Mouse (Mus musculus): ENCODE results near the gene Neil3. TPM values are rescaled to one million over a fixed set of nuclear protein-coding genes. Genes with fewer than 3 reads are reported as not detected.

Gene Neil3
- polyA plus RNA-seq, 1 experiment = 11.6 TPM

DNA sequence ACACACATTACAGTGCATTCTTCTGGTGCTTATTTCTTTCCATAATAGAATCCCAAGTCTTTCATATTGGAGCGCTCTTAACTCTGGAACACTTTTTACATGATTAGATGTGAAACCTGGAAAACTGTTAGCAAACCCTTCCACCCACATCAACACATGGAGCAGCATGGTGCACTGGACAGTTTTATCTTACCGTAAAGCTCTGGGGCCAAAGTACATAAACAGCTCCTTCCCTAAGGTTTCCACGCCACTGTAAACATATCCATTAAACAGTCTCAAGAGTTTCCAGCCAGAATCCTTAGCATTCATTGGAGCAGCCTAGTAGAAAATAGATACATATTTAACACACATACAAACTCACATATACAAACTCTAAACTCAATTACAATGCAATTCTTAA lies 15.4 kb downstream of the Neil3 start:
- H3K4me1 ChIP-seq (replicated peaks; ENCODE audit: control insufficient read depth, insufficient read depth, low read length) = no peaks in the 10 kb centered on the region
- no peak overlapping the region for H3K27ac ChIP-seq (ENCODE audit: control insufficient read depth, insufficient read depth, low read length)
- H3K27me3 ChIP-seq (ENCODE audit: control insufficient read depth, insufficient read depth, low read length) = no peaks in the 10 kb centered on the region
- 0 out of 2 replicates have a peak, but pooled peaks cover 5% of the 10 kb centered on the region for H3K36me3 ChIP-seq (ENCODE audit: control insufficient read depth, insufficient read depth, low read length)
- TF ChIP-seq CTCF (IDR thresholded peaks at IDR 0.05; ENCODE audit: borderline replicate concordance, control insufficient read depth, extremely low read depth, insufficient read depth, low read length, poor library complexity) (no peak), POLR2A (IDR thresholded peaks at IDR 0.05; ENCODE audit: control insufficient read depth, extremely low read depth, insufficient read depth, low read length, poor library complexity) (no peak)
- no peak for DNase-seq
- 98% methylated on average over 3 of the region's 3 CpGs for WGBS
- H3K4me3 ChIP-seq (ENCODE audit: control insufficient read depth, insufficient read depth, low read length) = no peak overlapping the region

DNA sequence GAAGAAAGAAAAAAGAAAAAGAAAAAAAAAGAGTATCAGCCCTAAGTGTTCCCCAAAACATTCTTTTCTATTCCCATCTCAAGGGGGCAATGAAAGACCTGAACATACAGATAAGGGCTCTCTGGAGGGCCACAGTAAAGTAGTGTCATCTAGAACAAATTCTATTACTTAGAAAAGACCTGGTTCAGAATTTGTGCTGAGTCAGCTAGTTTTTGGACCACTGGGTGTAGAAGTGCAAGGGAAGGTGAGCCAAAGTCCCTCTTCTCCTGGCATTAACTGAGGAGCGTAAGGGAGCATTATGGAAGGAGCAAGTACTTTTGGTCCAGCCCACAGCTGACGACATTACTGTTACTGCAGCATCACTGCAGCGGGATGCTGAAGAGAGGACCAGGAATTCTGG lies 19.7 kb downstream of the Neil3 start:
- TF ChIP-seq POLR2A (IDR thresholded peaks at IDR 0.05; ENCODE audit: control insufficient read depth, extremely low read depth, insufficient read depth, low read length, poor library complexity) = no peak
- TF ChIP-seq CTCF (IDR thresholded peaks at IDR 0.05; ENCODE audit: borderline replicate concordance, control insufficient read depth, extremely low read depth, insufficient read depth, low read length, poor library complexity) = no peak
- Histone ChIP-seq H3K27ac (ENCODE audit: control insufficient read depth, insufficient read depth, low read length) (no peak overlapping the region), H3K36me3 (ENCODE audit: control insufficient read depth, insufficient read depth, low read length) (0 out of 2 replicates have a peak, but pooled peaks cover 5% of the 10 kb centered on the region), H3K4me3 (ENCODE audit: control insufficient read depth, insufficient read depth, low read length) (no peak overlapping the region), H3K4me1 (replicated peaks; ENCODE audit: control insufficient read depth, insufficient read depth, low read length) (no peaks in the 10 kb centered on the region), H3K27me3 (ENCODE audit: control insufficient read depth, insufficient read depth, low read length) (no peaks in the 10 kb centered on the region)
- WGBS = 98% methylated on average over 3 of the region's 3 CpGs
- DNase-seq = no peak

DNA sequence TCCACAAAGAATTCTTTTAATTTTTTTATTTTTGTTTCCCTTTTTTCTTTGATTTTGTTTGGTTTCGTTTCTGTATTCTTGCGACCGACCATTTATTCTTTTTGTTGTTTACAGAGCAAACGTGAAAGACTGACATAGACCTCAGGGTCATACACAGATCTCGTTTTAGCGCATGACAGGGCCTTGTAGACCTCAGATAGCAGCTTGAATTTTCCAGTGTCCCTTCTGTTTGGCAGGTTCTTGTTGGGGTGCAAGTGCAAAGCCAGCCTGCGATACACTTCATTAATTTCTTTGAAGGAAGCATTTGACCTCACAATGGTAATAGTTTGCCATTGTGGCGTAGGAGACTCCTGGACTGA lies 24.6 kb downstream of the Neil3 start:
- no peak for DNase-seq
- TF ChIP-seq POLR2A (IDR thresholded peaks at IDR 0.05; ENCODE audit: control insufficient read depth, extremely low read depth, insufficient read depth, low read length, poor library complexity) (no peak), CTCF (IDR thresholded peaks at IDR 0.05; ENCODE audit: borderline replicate concordance, control insufficient read depth, extremely low read depth, insufficient read depth, low read length, poor library complexity) (no peak)
- no peaks in the 10 kb centered on the region for H3K27me3 ChIP-seq (ENCODE audit: control insufficient read depth, insufficient read depth, low read length)
- H3K27ac ChIP-seq (ENCODE audit: control insufficient read depth, insufficient read depth, low read length) = no peak overlapping the region
- no peaks in the 10 kb centered on the region for H3K36me3 ChIP-seq (ENCODE audit: control insufficient read depth, insufficient read depth, low read length)
- 96% methylated on average over 8 of the region's 8 CpGs for WGBS
- no peak overlapping the region for H3K4me3 ChIP-seq (ENCODE audit: control insufficient read depth, insufficient read depth, low read length)
- H3K4me1 ChIP-seq (replicated peaks; ENCODE audit: control insufficient read depth, insufficient read depth, low read length) = 0 out of 2 replicates have a peak, but pooled peaks cover 2% of the 10 kb centered on the region

- 0 out of 2 replicates have a peak, but pooled peaks cover 2% of the 10 kb centered on the region for H3K4me1 ChIP-seq (replicated peaks; ENCODE audit: control insufficient read depth, insufficient read depth, low read length)
- no peaks in the 10 kb centered on the region for H3K27me3 ChIP-seq (ENCODE audit: control insufficient read depth, insufficient read depth, low read length)
- no peak for DNase-seq
- TF ChIP-seq CTCF (IDR thresholded peaks at IDR 0.05; ENCODE audit: borderline replicate concordance, control insufficient read depth, extremely low read depth, insufficient read depth, low read length, poor library complexity) = no peak
- TF ChIP-seq POLR2A (IDR thresholded peaks at IDR 0.05; ENCODE audit: control insufficient read depth, extremely low read depth, insufficient read depth, low read length, poor library complexity) = no peak
- H3K36me3 ChIP-seq (ENCODE audit: control insufficient read depth, insufficient read depth, low read length) = no peaks in the 10 kb centered on the region
- WGBS = 97% methylated on average over 7 of the region's 7 CpGs
- no peak overlapping the region for H3K4me3 ChIP-seq (ENCODE audit: control insufficient read depth, insufficient read depth, low read length)
- H3K27ac ChIP-seq (ENCODE audit: control insufficient read depth, insufficient read depth, low read length) = no peak overlapping the region
Measured at GRCm38 (mm10) chr8:53613577-53614287, 25.1 kb downstream of the Neil3 start.

DNA sequence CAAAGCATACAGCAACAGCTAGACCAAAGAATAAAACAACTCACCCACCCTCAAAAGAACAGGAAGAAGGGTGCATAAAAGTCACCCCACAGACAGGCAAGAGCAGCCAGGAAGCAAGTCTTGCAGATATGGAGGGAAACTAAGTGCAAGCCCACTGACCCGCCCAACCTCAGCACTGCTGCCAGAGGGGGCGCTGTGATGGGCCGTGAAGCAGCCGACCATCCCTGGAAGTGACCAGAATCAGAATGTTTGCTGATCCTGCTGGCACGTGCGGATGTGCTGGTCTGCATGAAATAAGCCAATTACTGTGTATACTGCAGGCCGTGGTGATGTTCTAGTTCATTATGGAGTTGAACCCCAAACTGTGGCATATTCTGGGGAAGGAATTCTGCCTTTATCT lies 26.6 kb downstream of the Neil3 start:
- H3K27ac ChIP-seq (ENCODE audit: control insufficient read depth, insufficient read depth, low read length) = no peak overlapping the region
- TF ChIP-seq POLR2A (IDR thresholded peaks at IDR 0.05; ENCODE audit: control insufficient read depth, extremely low read depth, insufficient read depth, low read length, poor library complexity) (no peak), CTCF (IDR thresholded peaks at IDR 0.05; ENCODE audit: borderline replicate concordance, control insufficient read depth, extremely low read depth, insufficient read depth, low read length, poor library complexity) (no peak)
- 93% methylated on average over 7 of the region's 7 CpGs for WGBS
- DNase-seq = peak; percentile 4
- no peak overlapping the region for H3K4me3 ChIP-seq (ENCODE audit: control insufficient read depth, insufficient read depth, low read length)
- 0 out of 2 replicates have a peak, but pooled peaks cover 2% of the 10 kb centered on the region for H3K4me1 ChIP-seq (replicated peaks; ENCODE audit: control insufficient read depth, insufficient read depth, low read length)
- H3K27me3 ChIP-seq (ENCODE audit: control insufficient read depth, insufficient read depth, low read length) = no peaks in the 10 kb centered on the region
- no peaks in the 10 kb centered on the region for H3K36me3 ChIP-seq (ENCODE audit: control insufficient read depth, insufficient read depth, low read length)

DNA sequence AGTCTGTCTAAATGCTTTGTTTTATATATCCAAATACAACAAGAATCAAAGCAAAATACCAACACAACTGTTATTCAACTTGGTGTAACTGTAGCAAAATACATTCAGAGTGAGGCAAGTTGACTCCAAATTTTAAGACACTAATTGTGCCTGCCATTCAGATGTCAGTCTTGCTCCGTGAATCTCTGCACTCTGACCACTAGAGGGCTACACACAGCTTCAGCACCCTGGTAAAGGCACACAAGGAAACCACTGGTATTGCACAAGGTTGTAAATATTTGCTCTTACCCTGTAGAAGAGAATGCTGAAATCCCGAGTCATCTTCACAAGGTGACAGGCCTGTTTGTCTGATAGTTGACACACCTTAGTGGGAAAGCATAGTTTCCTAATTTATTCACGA lies 31.8 kb downstream of the Neil3 start:
- Histone ChIP-seq H3K4me1 (replicated peaks; ENCODE audit: control insufficient read depth, insufficient read depth, low read length) (no peaks in the 10 kb centered on the region), H3K27ac (ENCODE audit: control insufficient read depth, insufficient read depth, low read length) (no peak overlapping the region), H3K4me3 (ENCODE audit: control insufficient read depth, insufficient read depth, low read length) (no peak overlapping the region), H3K36me3 (ENCODE audit: control insufficient read depth, insufficient read depth, low read length) (peaks cover 16% of the 10 kb centered on the region), H3K27me3 (ENCODE audit: control insufficient read depth, insufficient read depth, low read length) (no peaks in the 10 kb centered on the region)
- WGBS = 47% methylated on average over 3 of the region's 3 CpGs
- TF ChIP-seq POLR2A (IDR thresholded peaks at IDR 0.05; ENCODE audit: control insufficient read depth, extremely low read depth, insufficient read depth, low read length, poor library complexity) = no peak
- no peak for TF ChIP-seq CTCF (IDR thresholded peaks at IDR 0.05; ENCODE audit: borderline replicate concordance, control insufficient read depth, extremely low read depth, insufficient read depth, low read length, poor library complexity)
- peak; percentile 12 for DNase-seq

Data from thymus, adult 2 months (tissue).